Mouse (Mus musculus): ENCODE data around the gene Baz2a.
"Not testable (repeated sequence)": the region's sequence is repeated elsewhere in the genome, so short reads cannot be mapped to it uniquely, and the experiment has no call there.

Baz2a gene

DNA sequence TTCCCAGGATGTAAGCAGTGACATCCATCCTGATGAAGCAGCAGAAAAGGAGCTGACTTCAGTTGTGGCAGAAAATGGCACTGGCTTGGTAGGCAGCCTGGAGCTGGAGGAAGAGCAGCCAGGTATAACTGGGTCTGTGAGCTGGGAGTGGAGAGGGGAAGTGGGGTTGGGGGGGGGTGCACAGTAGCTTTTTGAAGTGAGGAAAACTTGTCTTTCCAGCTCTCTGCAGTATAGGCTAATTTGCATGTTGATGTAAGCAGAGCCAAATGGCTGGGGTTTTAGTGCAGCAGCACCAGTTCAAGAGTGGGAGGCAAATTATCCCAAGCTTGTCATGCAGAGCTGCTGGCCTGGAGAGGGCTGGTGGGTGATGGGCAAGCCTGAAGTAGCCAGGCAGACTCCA, 19.9 kb downstream of the Baz2a start:
- DNase-seq (ENCODE audit: extremely low read depth, low read depth) = no peak

GRCm38 (mm10) chr10:128123833-128124232, 32.5 kb downstream of the Baz2a start:
- no peak for DNase-seq (ENCODE audit: extremely low read depth, low read depth)

GRCm38 (mm10) chr10:128124831-128125230, 33.5 kb downstream of the Baz2a start:
- DNase-seq (ENCODE audit: extremely low read depth, low read depth) = no peak

- no peak for DNase-seq (ENCODE audit: extremely low read depth, low read depth)
Observed at GRCm38 (mm10) chr10:128125951-128126350, 34.6 kb downstream of the Baz2a start.

- DNase-seq (ENCODE audit: extremely low read depth, low read depth) = no peak
Observed at GRCm38 (mm10) chr10:128127497-128127896, 36.1 kb downstream of the Baz2a start.

DNA sequence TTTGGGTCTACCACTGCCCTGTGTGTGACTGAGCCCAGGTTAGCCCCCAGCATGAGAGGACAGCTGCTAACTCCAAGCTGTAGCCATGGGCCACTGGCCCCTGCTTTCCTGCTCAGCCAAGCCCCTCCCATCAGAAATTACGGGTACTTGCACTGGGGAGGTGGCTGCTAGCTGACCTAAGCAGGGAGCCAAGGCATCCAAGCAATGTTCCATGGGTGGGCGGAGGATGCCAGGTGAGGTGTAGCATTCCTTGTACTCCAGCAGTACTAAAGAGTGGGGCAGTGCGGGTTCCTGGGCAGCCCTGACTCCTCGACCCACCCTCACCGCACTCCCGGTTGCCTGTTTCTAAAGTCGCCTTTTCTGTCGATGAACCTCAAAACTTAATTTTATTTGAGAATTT, 36.8 kb downstream of the Baz2a start:
- DNase-seq (ENCODE audit: extremely low read depth, low read depth) = no peak

- DNase-seq (ENCODE audit: extremely low read depth, low read depth) = no peak
Observed at GRCm38 (mm10) chr10:128131297-128131696, 39.9 kb downstream of the Baz2a start.

- no peak for DNase-seq (ENCODE audit: extremely low read depth, low read depth)
Observed at GRCm38 (mm10) chr10:128131812-128132211, 40.4 kb downstream of the Baz2a start.

DNA sequence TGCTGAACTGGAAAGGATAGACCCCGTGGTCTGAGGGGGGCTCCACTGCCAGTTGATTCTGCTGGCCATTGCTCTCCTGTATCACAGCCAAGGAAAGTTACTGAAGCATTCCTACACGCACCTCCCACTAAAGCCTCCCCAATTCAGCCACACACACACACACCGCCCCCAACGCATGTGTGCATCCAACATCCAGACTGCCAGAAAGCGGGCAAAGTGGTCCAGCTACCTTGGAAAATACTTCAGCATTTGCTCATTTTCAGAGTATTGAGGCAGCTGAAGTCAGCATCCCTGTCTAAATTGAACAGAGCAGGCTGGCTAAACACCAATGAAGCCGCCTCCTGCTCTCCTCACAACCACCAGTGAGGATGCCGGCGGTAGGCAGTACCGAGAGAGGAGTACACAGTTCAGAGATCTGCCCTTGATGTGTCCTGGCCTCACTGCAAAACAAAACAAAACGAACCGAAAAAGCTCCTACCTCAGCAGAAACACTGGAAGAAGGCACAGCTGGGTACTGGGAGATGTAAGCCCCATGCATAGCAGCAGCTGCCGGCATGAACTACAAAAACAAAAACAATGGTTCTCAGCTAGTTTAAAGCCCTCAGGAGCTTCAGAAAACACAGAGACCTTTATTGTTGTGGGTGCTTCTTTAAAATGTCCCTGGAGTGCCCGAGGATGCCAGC, 42.4 kb downstream of the Baz2a start:
- DNase-seq (ENCODE audit: extremely low read depth, low read depth) = no peak

DNA sequence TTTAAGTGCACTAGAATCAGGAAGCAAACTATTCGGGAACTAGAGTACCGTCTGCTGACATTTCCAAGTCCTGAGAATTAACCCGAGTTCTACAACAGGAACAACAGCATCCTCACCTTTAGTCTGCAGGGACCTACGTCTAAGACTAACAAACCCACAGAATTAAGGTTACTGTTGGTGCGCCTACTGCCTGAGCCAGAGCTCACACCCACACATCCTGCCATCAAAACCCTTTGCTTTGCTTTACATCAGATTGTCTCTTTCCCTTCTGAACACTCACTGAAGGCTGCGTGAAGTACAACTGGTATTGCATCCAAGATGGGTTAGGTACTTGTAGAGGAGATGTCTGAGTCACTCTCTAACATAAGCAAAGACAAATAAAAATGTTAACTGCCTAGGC, 44.0 kb downstream of the Baz2a start:
- DNase-seq (ENCODE audit: extremely low read depth, low read depth) = no peak

- peak; percentile 51 for DNase-seq (ENCODE audit: extremely low read depth, low read depth)
Observed at GRCm38 (mm10) chr10:128140236-128140952, 49.0 kb downstream of the Baz2a start.

DNA sequence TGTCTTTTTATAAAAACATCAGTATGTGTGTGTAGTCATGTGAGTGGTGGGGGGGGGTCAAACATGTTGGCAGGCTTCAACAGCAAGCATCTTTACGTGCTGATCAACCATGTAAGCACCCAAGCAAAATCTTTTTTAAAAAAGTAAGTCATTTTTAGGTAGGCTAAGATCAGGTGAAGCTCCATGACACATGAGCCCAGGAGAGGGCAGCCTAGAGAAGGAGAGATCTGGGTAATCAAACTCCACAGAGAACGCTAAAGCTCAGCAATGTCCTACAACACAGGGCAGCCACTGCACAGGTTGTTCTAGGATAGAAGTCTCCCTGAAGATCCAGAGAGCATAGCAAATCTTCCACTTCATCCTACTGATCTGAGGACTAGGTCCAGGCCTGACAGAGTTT, 50.8 kb downstream of the Baz2a start:
- no peak for DNase-seq (ENCODE audit: extremely low read depth, low read depth)

- no peak for DNase-seq (ENCODE audit: extremely low read depth, low read depth)
Observed at GRCm38 (mm10) chr10:128143659-128144058, 52.3 kb downstream of the Baz2a start.

DNA sequence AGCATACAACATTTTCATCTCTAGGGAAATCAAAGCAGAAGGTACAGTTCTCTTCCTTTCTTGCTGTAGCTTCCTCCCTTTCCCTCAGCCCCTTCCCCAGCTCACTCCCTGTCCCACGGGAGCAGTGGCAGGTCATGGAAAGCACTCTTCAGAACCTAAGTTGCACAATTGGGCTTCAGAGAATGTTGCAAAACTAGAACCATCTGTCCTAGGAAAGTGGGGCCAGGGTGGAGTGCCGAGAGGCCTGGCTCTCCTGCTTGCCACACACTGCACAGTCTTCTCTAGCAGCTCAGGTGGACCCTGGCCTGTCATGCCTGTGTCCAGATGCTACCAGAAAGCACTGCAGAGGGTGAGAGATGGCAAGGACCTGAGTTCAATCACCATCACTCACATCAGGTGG, 53.6 kb downstream of the Baz2a start:
- DNase-seq (ENCODE audit: extremely low read depth, low read depth) = no peak

DNA sequence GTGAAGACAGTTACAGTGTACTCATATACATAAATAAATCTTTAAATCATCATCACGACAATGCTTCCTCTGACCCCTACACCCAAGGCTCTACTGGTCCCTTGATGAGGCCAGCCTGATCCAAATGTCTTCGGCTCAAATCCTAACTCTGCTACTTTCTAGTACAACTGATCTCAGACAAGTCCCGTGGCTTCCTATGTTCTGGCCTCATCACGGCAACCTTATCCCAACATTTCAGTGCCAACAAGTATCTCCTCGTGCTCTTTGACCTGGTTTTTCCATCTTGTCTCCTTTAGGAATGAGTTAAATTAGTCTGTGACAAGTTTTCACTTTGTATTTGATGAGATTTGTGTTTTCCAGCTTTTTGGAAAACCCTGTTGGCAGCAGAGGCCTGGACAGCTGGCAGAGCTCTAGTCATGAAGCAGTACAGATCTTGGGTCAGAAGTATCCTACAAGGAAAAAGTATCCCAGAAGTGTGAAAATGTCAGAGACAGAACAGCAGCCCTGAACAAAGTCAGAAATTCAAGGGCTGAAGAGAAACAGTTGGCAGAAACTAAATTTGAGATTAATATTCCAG, 57.5 kb downstream of the Baz2a start:
- DNase-seq (ENCODE audit: extremely low read depth, low read depth) = no peak

DNA sequence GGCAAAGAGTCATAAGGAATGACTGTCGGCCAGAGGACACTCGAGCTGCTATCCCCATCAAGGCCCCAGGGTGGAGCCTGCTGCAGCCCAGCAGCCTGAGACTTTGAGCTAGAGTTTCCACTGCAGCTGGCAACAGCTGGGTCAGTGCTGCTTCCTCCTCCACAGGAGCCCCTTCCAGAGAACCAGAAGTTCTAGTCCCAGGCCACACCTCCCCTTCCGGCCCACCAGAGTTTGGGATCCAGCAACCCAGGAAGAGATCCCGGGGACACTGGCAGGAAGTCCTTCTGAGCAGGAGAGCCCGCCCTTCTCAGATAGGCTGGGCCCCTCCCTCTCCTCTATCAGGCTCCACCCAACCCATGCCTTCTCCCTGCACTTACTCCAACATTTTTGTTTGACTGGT, 58.2 kb downstream of the Baz2a start:
- peak; percentile 87 for DNase-seq (ENCODE audit: extremely low read depth, low read depth)

GRCm38 (mm10) chr10:128150941-128151340, 59.6 kb downstream of the Baz2a start:
- no peak for DNase-seq (ENCODE audit: extremely low read depth, low read depth)

- no peak for DNase-seq (ENCODE audit: extremely low read depth, low read depth)
Observed at GRCm38 (mm10) chr10:128153978-128154377, 62.6 kb downstream of the Baz2a start.

GRCm38 (mm10) chr10:128165726-128166125, 74.3 kb downstream of the Baz2a start:
- DNase-seq (ENCODE audit: extremely low read depth, low read depth) = not testable (repeated sequence)

GRCm38 (mm10) chr10:128167091-128167490, 75.7 kb downstream of the Baz2a start:
- no peak for DNase-seq (ENCODE audit: extremely low read depth, low read depth)

DNA sequence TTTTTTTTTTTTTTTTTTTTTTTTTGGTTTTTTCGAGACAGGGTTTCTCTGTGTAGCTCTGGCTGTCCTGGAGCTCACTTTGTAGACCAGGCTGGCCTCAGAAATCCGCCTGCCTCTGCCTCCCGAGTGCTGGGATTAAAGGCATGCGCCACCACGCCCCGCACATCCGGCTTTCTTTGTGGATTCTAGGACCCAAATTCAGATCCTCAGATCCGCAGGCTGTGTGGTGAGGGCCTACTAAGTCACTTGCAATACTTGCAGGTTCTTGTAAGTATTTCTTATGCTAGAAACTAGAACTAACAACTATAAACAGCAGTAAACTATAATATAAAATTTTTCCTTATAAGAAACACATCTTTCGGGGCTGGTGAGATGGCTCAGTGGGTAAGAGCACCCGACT, 80.0 kb downstream of the Baz2a start:
- not testable (repeated sequence) for DNase-seq (ENCODE audit: extremely low read depth, low read depth)

- DNase-seq (ENCODE audit: extremely low read depth, low read depth) = no peak
Observed at GRCm38 (mm10) chr10:128175302-128175701, 83.9 kb downstream of the Baz2a start.
